Mouse (Mus musculus): ENCODE measurements around the gene Tsc2.
A peak's percentile ranks its signal among the peaks of the same experiment; 100 is the strongest.

Gene Tsc2

GRCm38 (mm10) chr17:24646381-24646780 lies 14.0 kb upstream of the Tsc2 start:
- DNase-seq, result no peak

- DNase-seq, result no peak
These were observed 13.5 kb upstream of the Tsc2 start for GRCm38 (mm10) chr17:24645916-24646315.

GRCm38 (mm10) chr17:24644875-24645721 lies 12.7 kb upstream of the Tsc2 start:
- no peak for DNase-seq

GRCm38 (mm10) chr17:24644030-24644715 lies 11.7 kb upstream of the Tsc2 start:
- DNase-seq, result no peak

- DNase-seq, result no peak
These were observed 10.4 kb upstream of the Tsc2 start for GRCm38 (mm10) chr17:24642791-24643343.

GRCm38 (mm10) chr17:24641944-24642343 lies 9.5 kb upstream of the Tsc2 start:
- no peak for DNase-seq

GRCm38 (mm10) chr17:24640581-24640980 lies 8.2 kb upstream of the Tsc2 start:
- DNase-seq, result no peak

- DNase-seq, result no peak
These were observed 7.7 kb upstream of the Tsc2 start for GRCm38 (mm10) chr17:24640119-24640518.

- DNase-seq, result no peak
These were observed 7.2 kb upstream of the Tsc2 start for GRCm38 (mm10) chr17:24639571-24639988.

GRCm38 (mm10) chr17:24638840-24639239 lies 6.4 kb upstream of the Tsc2 start:
- DNase-seq, result no peak

GRCm38 (mm10) chr17:24638214-24638613 lies 5.8 kb upstream of the Tsc2 start:
- DNase-seq, result no peak

- DNase-seq, result no peak
These were observed 4.5 kb upstream of the Tsc2 start for GRCm38 (mm10) chr17:24636781-24637481.

- DNase-seq, result no peak
These were observed 3.3 kb upstream of the Tsc2 start for GRCm38 (mm10) chr17:24635694-24636093.

GRCm38 (mm10) chr17:24635024-24635423 lies 2.6 kb upstream of the Tsc2 start:
- DNase-seq, result no peak

- no peak for DNase-seq
These were observed 1.4 kb upstream of the Tsc2 start for GRCm38 (mm10) chr17:24633831-24634230.

GRCm38 (mm10) chr17:24632813-24633449 lies 501 bp upstream of the Tsc2 start:
- DNase-seq, result no peak

- no peak for DNase-seq
These were observed 2.4 kb downstream of the Tsc2 start for GRCm38 (mm10) chr17:24630072-24630471.

GRCm38 (mm10) chr17:24628646-24629045 lies 3.8 kb downstream of the Tsc2 start:
- peak; percentile 92 for DNase-seq

- DNase-seq, result no peak
These were observed 7.0 kb downstream of the Tsc2 start for GRCm38 (mm10) chr17:24625472-24625871.

GRCm38 (mm10) chr17:24617561-24618194 lies 14.8 kb downstream of the Tsc2 start:
- no peak for DNase-seq

- DNase-seq, result no peak
These were observed 21.7 kb downstream of the Tsc2 start for GRCm38 (mm10) chr17:24610711-24611110.

- DNase-seq, result no peak
These were observed 23.6 kb downstream of the Tsc2 start for GRCm38 (mm10) chr17:24608874-24609273.
